Mouse (Mus musculus) monocyte, adult 5-6 weeks (primary cell): Measurements from ENCODE around the gene Sept8. TPM values are rescaled to one million over a fixed set of nuclear protein-coding genes. Genes with fewer than 3 reads are reported as not detected.

Source experiments
- ATAC-seq: fragments of 153-309, 156-312 bp; replicated peaks from 2 replicates; pipeline ENCODE4 v1.8.0; 2017; ENCODE audit warnings: mild to moderate bottlenecking; ENCODE audit not compliant: low TSS enrichment, insufficient number of reproducible peaks, severe bottlenecking, poor library complexity, low FRiP score
- total RNA-seq: library from RNA; stranded (forward); fragments of 200-1000, 200-491, 200-594 nt; gene quantifications from 3 replicates; pipeline ENCODE4 v1.2.3, GENCODE M21; 2017

Gene Sept8
- total RNA-seq, 1 experiment from 2014 or later: 4.1 TPM

- no peak for ATAC-seq
These were observed 27.1 kb upstream of the Sept8 start for GRCm38 (mm10) chr11:53491954-53492401.

GRCm38 (mm10) chr11:53493243-53493955, 25.7 kb upstream of the Sept8 start:
- ATAC-seq: no peak

DNA sequence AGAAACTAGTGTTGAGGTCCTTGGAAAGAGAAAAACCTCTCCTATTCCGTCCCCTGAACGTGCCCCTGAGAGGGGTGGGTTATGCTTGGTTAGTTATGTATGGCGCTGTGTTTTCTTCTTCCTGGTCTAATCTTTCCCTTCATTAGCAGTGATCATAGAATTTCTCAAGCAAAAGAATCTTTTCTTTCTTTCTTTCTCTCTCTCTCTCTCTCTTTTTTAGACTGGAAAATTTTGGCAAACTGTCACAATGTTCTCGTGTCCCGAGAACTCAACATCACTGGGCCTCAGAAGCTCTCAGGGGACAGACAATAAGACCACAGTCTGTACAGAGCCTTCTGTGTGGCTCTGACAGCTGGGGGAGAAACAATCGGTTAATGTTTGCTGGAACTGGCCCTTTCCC, 23.6 kb upstream of the Sept8 start:
- ATAC-seq: no peak

- no peak for ATAC-seq
These were observed 22.1 kb upstream of the Sept8 start for GRCm38 (mm10) chr11:53496946-53497345.

DNA sequence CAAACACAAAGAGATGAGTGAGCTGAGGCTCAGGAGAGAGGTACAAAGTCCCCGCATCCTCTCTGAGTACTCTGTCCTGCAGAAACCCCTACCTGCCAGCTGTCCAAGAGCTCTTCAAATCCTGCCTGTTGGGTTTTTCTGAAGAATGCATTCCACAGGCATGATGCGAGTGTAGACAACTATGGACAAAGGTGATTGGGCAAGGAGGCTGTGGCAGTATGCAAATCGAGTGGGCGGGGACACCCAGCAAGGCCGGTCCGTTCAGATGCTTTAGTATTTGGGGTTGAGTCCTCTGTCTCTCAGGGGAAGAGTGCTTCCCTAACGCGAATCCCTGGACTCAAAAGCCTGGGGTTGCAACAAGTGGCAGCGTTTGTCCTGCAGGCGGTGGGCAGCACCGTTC, 18.5 kb upstream of the Sept8 start:
- no peak for ATAC-seq

DNA sequence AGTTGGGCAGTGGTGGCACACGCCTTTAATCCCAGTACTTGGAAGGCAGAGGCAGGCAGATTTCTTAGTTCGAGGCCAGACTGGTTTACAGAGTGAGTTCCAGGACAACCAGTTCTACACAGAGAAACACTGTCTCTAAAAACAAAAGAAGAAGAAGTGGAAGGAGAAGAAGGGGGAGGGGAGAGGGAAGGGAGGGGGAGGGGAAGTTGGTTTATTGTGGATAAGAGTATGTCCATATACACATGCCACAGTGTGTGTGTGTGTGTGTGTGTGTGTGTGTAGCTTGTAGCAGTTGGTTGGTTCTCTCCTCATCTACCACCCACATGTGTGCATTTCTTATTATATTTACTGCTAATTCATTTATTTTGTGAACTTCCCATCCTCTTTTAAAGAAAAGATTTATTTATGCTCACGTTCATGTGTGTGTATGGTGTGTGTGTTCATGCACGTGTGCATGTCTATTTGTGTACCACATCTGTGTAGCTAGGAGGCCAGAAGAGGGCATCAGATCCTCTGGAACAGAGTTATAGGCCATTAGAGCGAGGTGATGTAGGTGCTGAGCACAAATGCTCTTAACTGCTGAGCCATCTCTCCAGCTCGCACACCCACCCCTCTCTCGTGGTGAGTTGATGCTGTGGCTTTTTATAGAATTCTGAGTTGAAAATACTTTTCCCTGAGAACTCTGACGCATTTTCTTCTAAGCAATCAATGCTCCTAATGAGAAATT, 16.9 kb upstream of the Sept8 start:
- no peak for ATAC-seq

GRCm38 (mm10) chr11:53503738-53504137, 15.3 kb upstream of the Sept8 start:
- ATAC-seq: no peak

GRCm38 (mm10) chr11:53504376-53504775, 14.7 kb upstream of the Sept8 start:
- no peak for ATAC-seq

DNA sequence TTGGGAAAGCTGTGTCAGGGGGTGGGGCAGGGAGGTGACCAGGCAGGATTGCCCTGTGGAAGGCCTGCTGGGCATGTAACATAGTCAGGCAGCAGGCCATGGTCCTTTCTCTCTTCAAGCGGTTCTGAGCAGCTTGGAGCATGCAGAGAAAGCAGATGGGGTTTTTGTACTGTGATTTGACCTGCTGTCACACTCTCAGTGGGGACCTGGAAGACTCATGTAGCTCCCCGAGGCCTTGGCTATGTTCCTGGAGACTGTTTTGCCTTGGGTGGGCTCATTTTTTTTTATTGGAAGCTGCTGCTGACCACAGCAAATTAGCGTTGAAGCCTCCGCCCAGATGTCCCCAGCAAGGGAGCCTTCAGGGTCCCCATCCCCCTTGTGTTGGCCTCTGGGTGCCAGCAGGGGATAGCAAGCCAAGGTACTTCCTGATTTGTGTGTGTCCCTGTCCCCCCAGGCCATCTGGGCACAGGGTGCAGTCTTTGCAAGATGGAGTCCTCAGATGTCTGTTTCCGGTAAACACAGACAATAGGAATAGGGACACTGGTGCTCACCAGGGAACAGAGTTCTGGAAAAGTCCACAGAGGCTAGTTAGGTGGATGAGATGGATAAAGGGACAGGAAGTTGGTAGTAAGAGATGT, 13.9 kb upstream of the Sept8 start:
- ATAC-seq: no peak

DNA sequence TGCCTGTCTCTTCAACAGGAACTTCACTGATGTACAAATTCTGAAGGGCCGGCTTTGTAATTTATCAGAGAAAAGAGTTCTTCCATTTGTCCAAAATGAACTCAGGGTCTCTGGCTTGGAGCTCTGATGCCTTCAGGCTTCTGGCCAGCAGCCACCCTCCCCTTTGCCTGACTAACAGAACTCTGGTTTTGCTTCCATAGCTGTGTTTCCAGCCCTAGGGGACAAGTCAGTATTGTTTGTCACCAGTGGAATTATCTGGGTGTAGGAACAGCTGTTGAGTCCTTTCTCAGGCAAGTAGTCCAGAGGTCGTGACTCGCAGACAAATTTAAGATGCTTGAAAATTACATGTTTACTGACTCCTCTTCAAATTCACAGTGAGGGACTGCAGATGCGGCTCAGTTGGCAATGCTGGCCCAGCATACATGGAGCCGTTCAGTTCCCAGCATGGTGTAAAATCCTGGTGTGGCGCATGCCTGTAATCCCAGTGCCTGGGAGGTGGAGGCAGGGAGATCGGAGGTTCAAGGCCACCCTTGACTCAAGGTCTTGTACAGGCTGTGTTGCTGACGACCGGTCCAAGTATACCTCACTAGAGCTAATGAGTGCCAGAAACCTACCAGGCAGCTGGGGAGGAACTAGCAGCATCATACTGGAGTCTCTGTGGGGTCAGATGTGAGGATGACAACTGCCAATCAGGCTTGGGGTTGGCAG, 11.8 kb upstream of the Sept8 start:
- ATAC-seq: no peak

- no peak for ATAC-seq
These were observed 10.9 kb upstream of the Sept8 start for GRCm38 (mm10) chr11:53508152-53508551.

GRCm38 (mm10) chr11:53508591-53508990, 10.5 kb upstream of the Sept8 start:
- no peak for ATAC-seq

DNA sequence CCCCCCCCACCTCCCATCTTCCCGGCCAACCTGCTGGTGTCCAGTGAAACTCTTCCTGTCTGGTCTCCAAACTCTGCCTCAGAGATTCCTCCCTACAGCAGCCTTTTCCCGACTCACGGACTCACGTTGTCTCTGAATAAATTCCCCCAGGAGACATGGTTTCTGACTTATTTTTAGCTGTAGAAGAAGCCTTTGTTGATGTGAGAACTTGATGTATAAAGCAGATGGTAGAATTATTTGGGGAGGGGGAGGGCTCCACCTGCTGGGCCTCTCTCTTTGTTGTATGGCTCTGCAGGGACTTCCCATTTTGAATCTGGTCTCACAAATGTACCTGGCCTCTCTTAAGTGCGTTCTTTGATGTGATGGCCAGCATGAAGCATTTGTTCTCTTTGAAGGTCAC, 8.7 kb upstream of the Sept8 start:
- no peak for ATAC-seq

DNA sequence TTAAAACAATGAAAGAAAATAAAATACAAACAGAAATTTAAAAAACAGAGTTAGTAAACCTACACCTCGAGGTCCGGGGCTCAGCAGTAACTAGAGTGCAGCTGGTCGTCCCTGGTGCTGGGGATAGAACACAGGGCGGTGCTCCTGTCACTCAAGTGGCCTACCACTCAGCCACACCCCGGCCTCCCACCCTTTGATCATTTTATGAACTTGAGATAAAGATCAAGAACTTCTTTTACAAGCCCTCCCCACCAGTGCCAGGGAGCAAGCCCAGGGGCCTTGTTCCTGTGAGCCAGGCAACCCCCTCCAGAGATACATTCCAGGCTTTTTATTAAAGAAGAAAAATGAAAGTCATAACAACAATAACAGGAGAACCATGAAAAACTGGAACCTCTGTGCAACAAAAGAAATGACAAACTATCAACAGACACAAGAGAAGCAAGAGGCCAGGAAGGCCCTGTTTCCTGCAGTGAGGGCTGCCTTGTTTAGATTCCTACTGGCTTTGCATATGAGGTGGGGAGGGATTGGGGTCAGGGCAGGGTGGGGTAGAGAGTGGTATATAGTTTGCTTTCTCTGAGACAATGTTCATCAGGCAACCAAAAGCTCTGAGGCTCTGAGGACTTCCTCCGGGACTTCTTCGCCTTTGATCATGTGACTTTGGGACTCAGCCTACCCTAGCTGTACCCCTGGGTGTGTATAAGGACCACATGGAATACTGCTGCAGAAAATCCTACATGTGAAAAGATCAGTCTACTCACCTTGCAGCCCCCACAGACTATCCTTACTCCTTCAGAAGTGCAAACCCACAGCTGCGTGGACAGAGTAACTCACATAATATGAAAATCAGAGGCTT, 2.1 kb upstream of the Sept8 start:
- no peak for ATAC-seq

DNA sequence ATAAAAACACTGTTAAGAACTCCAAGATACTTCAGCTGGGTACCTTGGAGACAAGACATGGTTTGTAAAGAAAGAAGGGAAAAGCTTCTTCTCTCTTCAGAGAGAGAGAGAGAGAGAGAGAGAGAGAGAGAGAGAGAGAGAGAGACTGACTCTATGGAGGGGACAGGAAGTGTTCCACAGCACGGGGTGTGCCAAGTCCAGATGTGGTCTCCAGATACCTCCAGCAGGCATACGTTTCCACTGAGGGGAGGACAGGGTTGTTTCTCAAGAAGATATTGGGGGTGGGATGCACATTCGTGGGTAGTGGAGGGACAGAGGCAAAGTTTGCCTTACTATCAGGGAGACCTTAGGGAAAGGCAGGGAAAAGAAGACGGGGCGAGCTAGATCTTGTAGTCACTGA, 298 bp upstream of the Sept8 start:
- ATAC-seq: no peak

- no peak for ATAC-seq
These were observed 1.3 kb downstream of the Sept8 start for GRCm38 (mm10) chr11:53520122-53520978.

DNA sequence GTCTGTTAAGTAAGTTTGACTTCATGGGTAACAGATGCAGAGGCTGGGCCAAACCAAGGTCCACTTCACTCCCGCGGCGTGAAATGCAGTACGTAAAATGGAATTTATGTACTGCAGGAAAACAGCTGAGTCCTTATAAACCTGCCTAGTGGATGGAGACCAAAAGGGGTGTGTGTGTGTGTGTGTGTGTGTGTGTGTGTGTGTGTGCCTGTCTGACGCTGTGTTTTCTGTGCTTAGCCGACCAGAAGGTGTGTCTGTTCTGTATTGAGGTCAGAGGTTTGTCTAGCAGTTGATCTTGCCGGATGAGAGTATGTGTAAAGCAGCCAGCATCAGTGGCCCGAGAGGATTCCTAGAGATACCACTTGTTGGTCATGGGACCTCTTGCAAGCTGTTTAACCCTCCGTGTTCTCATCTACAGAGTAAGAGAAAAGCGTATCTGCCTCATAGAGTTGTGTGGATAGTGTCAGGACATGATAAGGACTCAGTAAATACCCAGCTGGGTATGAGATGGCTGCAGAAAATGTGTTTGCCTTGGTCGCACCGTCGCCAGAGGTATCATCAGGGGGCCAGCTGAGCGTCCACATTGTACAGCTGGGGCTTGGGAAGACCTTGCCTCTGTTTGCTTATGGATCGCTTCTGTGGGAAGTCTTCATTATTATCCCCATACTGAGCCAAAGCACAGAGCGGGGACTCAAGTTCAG, 2.2 kb downstream of the Sept8 start:
- ATAC-seq: no peak
